Mouse (Mus musculus): ENCODE results near the gene Ism1.

DNA sequence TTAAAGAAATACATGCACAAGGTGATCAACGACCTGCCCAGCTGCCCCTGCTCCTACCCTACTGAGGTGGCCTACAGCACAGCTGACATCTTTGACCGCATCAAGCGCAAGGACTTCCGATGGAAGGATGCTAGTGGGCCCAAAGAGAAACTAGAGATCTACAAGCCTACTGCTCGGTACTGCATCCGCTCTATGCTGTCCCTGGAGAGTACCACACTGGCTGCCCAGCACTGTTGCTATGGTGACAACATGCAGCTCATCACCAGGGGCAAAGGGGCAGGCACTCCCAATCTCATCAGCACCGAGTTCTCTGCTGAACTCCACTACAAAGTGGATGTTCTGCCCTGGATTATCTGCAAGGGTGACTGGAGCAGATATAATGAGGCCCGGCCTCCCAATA, 79.0 kb downstream of the Ism1 start:
- no peak for TF ChIP-seq CTCF (IDR thresholded peaks at IDR 0.05)
- TF ChIP-seq POLR2A (IDR thresholded peaks at IDR 0.05; ENCODE audit: insufficient read depth, low read depth, low read length): no peak
- no peak for TF ChIP-seq EP300 (IDR thresholded peaks at IDR 0.05; ENCODE audit: insufficient read depth, low read depth, low read length)

Measured in heart, adult 2 months (tissue).